In the genomic region with DNA sequence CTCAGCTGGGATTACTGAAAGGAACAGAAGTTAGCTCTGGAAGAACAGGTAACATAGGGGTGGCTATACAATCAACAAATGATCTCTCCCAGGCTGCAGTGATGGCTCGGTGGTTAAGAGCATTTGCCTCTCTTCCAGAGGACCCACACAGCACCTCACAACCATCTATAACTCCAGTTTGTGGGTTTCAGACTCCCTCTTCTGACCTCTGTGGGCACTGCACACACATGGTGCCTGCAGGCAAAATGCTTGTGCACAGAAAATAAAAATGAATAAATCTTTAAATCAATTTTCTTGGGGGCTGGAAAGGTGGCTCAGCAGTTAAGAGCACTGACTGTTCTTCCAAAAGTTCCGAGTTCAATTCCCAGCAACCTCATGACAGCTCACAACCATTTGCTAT, we compare ENCODE assay signal across 1 mouse cellular context.
TF ChIP-seq lines count a peak whose summit lies in the region.

No protein-coding gene starts in this region.

TF ChIP-seq in MEL, 35 proteins besides CTCF, POLR2A, EP300 and RAD21:
- TF ChIP-seq HCFC1 (IDR thresholded peaks at IDR 0.05; ENCODE audit: low read depth, low read length) = no peak
- TF ChIP-seq BHLHE40 (IDR thresholded peaks at IDR 0.05; ENCODE audit: borderline replicate concordance, low read depth, low read length) = no peak
- TF ChIP-seq KAT2A (conservative IDR thresholded peaks at IDR 0.05; ENCODE audit: low read depth, low read length) = no peak
- TF ChIP-seq MEF2A (IDR thresholded peaks at IDR 0.05; ENCODE audit: extremely low read depth, insufficient replicate concordance, low read depth, low read length, poor library complexity, severe bottlenecking) = no peak
- peak; percentile 80 for TF ChIP-seq SMC3 (IDR thresholded peaks at IDR 0.05; ENCODE audit: low read depth, low read length)
- TF ChIP-seq TBP (IDR thresholded peaks at IDR 0.05; ENCODE audit: low read depth, low read length) = no peak
- TF ChIP-seq MYB (IDR thresholded peaks at IDR 0.05; ENCODE audit: low read depth, low read length) = no peak
- TF ChIP-seq MXI1 (IDR thresholded peaks at IDR 0.05; ENCODE audit: low read depth, low read length) = no peak
- TF ChIP-seq GABPA (IDR thresholded peaks at IDR 0.05; ENCODE audit: low read depth, low read length) = no peak
- TF ChIP-seq CHD1 (IDR thresholded peaks at IDR 0.05; ENCODE audit: low read depth, low read length) = no peak
- no peak for TF ChIP-seq NELFE (IDR thresholded peaks at IDR 0.05; ENCODE audit: low read depth, low read length)
- TF ChIP-seq ZNF384 (IDR thresholded peaks at IDR 0.05; ENCODE audit: low read depth, low read length) = no peak
- TF ChIP-seq NRF1 (IDR thresholded peaks at IDR 0.05; ENCODE audit: insufficient read depth, low read depth, low read length, poor library complexity, severe bottlenecking) = no peak
- TF ChIP-seq JUND (IDR thresholded peaks at IDR 0.05; ENCODE audit: low read depth, low read length) = no peak
- TF ChIP-seq ETS1 (IDR thresholded peaks at IDR 0.05; ENCODE audit: low read depth, low read length) = no peak
- TF ChIP-seq USF1 (IDR thresholded peaks at IDR 0.05; ENCODE audit: low read depth, low read length) = no peak
- TF ChIP-seq CHD2 (IDR thresholded peaks at IDR 0.05; ENCODE audit: low read length) = no peak
- no peak for TF ChIP-seq MAFK (IDR thresholded peaks at IDR 0.05; ENCODE audit: borderline replicate concordance, low read depth, low read length)
- 0 out of 2 replicates have a peak, but pooled peaks have one; percentile 17 for TF ChIP-seq SIN3A (IDR thresholded peaks at IDR 0.05; ENCODE audit: low read length)
- TF ChIP-seq TCF12 (IDR thresholded peaks at IDR 0.05; ENCODE audit: low read depth, low read length) = no peak
- no peak for TF ChIP-seq UBTF (IDR thresholded peaks at IDR 0.05; ENCODE audit: borderline replicate concordance, insufficient read depth, low read depth, low read length)
- TF ChIP-seq POLR2AphosphoS5 (IDR thresholded peaks at IDR 0.05; ENCODE audit: borderline replicate concordance, low read depth, low read length) = no peak
- no peak for TF ChIP-seq POLR2AphosphoS2 (IDR thresholded peaks at IDR 0.05; ENCODE audit: low read length)
- no peak for TF ChIP-seq ZMIZ1 (IDR thresholded peaks at IDR 0.05; ENCODE audit: low read depth, low read length)
- no peak for TF ChIP-seq MAZ (IDR thresholded peaks at IDR 0.05; ENCODE audit: low read depth, low read length)
- TF ChIP-seq USF2 (IDR thresholded peaks at IDR 0.05; ENCODE audit: borderline replicate concordance in 1 of 2, insufficient read depth in 1 of 2, low read depth in 1 of 2, low read length in 2 of 2) = no peak
- TF ChIP-seq MAX (IDR thresholded peaks at IDR 0.05; ENCODE audit: low read length) = peak; percentile 35; the same call in 1 of the 2 replicates
- no peak for TF ChIP-seq ELF1 (IDR thresholded peaks at IDR 0.05; ENCODE audit: low read depth, low read length)
- TF ChIP-seq MYC (IDR thresholded peaks at IDR 0.05; ENCODE audit: low read depth, low read length) = peak; percentile 42; the same call in 1 of the 2 replicates
- no peak for TF ChIP-seq TAL1 (IDR thresholded peaks at IDR 0.05; ENCODE audit: low read length)
- TF ChIP-seq E2F4 (IDR thresholded peaks at IDR 0.05; ENCODE audit: borderline replicate concordance, low read depth, low read length) = no peak
- no peak for TF ChIP-seq ZKSCAN1 (IDR thresholded peaks at IDR 0.05; ENCODE audit: low read depth, low read length)
- TF ChIP-seq ZC3H11A (IDR thresholded peaks at IDR 0.05; ENCODE audit: low read depth, low read length) = peak; percentile 67
- TF ChIP-seq GATA1 (IDR thresholded peaks at IDR 0.05; ENCODE audit: low read depth, low read length) = no peak
- TF ChIP-seq RCOR1 (IDR thresholded peaks at IDR 0.05; ENCODE audit: low read depth, low read length) = no peak
TF ChIP-seq in MEL: peak in this region for 5.
